Mouse (Mus musculus): ENCODE results near the gene Btbd7. TPM values are rescaled to one million over a fixed set of nuclear protein-coding genes. Genes with fewer than 3 reads are reported as not detected.

Btbd7 gene
- polyA plus RNA-seq, 1 experiment from 2014 or later, result 20.6 TPM

GRCm38 (mm10) chr12:102877301-102878030 lies 805 bp downstream of the Btbd7 start:
- no peaks in the 10 kb centered on the region for H3K36me3 ChIP-seq (ENCODE audit: control insufficient read depth, insufficient read depth, low read length)
- H3K4me3 ChIP-seq (ENCODE audit: low read depth, low read length), result peak overlapping the region; percentile 89
- H3K27ac ChIP-seq (ENCODE audit: low read depth, low read length), result peak overlapping the region; percentile 95
- peak; percentile 82 for ATAC-seq (ENCODE audit: low FRiP score)
- no peaks in the 10 kb centered on the region for H3K27me3 ChIP-seq (ENCODE audit: control insufficient read depth, insufficient read depth, low read length)
- peak; percentile 67 for DNase-seq (ENCODE audit: low spot score)
- peak overlapping the region; percentile 96 for H3K9ac ChIP-seq (ENCODE audit: low read depth, low read length)
- under 1% methylated on average over 49 of the region's 70 CpGs for WGBS
- no peaks in the 10 kb centered on the region for H3K4me1 ChIP-seq (replicated peaks; ENCODE audit: control insufficient read depth, insufficient read depth, low read length)
- peak overlapping the region; percentile 73 for H3K4me2 ChIP-seq (replicated peaks; ENCODE audit: low read depth, low read length)
- H3K9me3 ChIP-seq (ENCODE audit: control insufficient read depth, low read length), result no peaks in the 10 kb centered on the region

GRCm38 (mm10) chr12:102870527-102870926 lies 7.7 kb downstream of the Btbd7 start:
- Histone ChIP-seq H3K27ac (ENCODE audit: low read depth, low read length) (no peak overlapping the region), H3K9ac (ENCODE audit: low read depth, low read length) (no peak overlapping the region), H3K4me2 (replicated peaks; ENCODE audit: low read depth, low read length) (no peak overlapping the region), H3K4me1 (replicated peaks; ENCODE audit: control insufficient read depth, insufficient read depth, low read length) (no peaks in the 10 kb centered on the region), H3K4me3 (ENCODE audit: low read depth, low read length) (no peak overlapping the region), H3K27me3 (ENCODE audit: control insufficient read depth, insufficient read depth, low read length) (no peaks in the 10 kb centered on the region), H3K36me3 (ENCODE audit: control insufficient read depth, insufficient read depth, low read length) (no peaks in the 10 kb centered on the region), H3K9me3 (ENCODE audit: control insufficient read depth, low read length) (no peaks in the 10 kb centered on the region)
- DNase-seq (ENCODE audit: low spot score) (no peak), ATAC-seq (ENCODE audit: low FRiP score) (no peak)
- WGBS, result 87% methylated on average over 1 of the region's 1 CpGs

- no peaks in the 10 kb centered on the region for H3K4me1 ChIP-seq (replicated peaks; ENCODE audit: control insufficient read depth, insufficient read depth, low read length)
- H3K27ac ChIP-seq (ENCODE audit: low read depth, low read length), result no peak overlapping the region
- DNase-seq (ENCODE audit: low spot score), result no peak
- H3K4me3 ChIP-seq (ENCODE audit: low read depth, low read length), result no peak overlapping the region
- H3K9ac ChIP-seq (ENCODE audit: low read depth, low read length), result no peak overlapping the region
- 97% methylated on average over 2 of the region's 2 CpGs for WGBS
- no peaks in the 10 kb centered on the region for H3K36me3 ChIP-seq (ENCODE audit: control insufficient read depth, insufficient read depth, low read length)
- no peaks in the 10 kb centered on the region for H3K27me3 ChIP-seq (ENCODE audit: control insufficient read depth, insufficient read depth, low read length)
- H3K9me3 ChIP-seq (ENCODE audit: control insufficient read depth, low read length), result no peaks in the 10 kb centered on the region
- H3K4me2 ChIP-seq (replicated peaks; ENCODE audit: low read depth, low read length), result no peak overlapping the region
- ATAC-seq (ENCODE audit: low FRiP score), result no peak
Measured at GRCm38 (mm10) chr12:102869802-102870201, 8.5 kb downstream of the Btbd7 start.

GRCm38 (mm10) chr12:102860806-102861205 lies 17.5 kb downstream of the Btbd7 start:
- Histone ChIP-seq H3K36me3 (ENCODE audit: control insufficient read depth, insufficient read depth, low read length) (no peaks in the 10 kb centered on the region), H3K9me3 (ENCODE audit: control insufficient read depth, low read length) (no peaks in the 10 kb centered on the region), H3K27ac (ENCODE audit: low read depth, low read length) (no peak overlapping the region), H3K9ac (ENCODE audit: low read depth, low read length) (no peak overlapping the region), H3K27me3 (ENCODE audit: control insufficient read depth, insufficient read depth, low read length) (no peaks in the 10 kb centered on the region), H3K4me3 (ENCODE audit: low read depth, low read length) (no peak overlapping the region), H3K4me2 (replicated peaks; ENCODE audit: low read depth, low read length) (no peak overlapping the region), H3K4me1 (replicated peaks; ENCODE audit: control insufficient read depth, insufficient read depth, low read length) (no peaks in the 10 kb centered on the region)
- DNase-seq (ENCODE audit: low spot score) (no peak), ATAC-seq (ENCODE audit: low FRiP score) (no peak)

- ATAC-seq (ENCODE audit: low FRiP score) (no peak), DNase-seq (ENCODE audit: low spot score) (no peak)
- H3K9ac ChIP-seq (ENCODE audit: low read depth, low read length), result no peak overlapping the region
- 0 out of 2 replicates have a peak, but pooled peaks cover 3% of the 10 kb centered on the region for H3K36me3 ChIP-seq (ENCODE audit: control insufficient read depth, insufficient read depth, low read length)
- H3K9me3 ChIP-seq (ENCODE audit: control insufficient read depth, low read length), result no peaks in the 10 kb centered on the region
- no peak overlapping the region for H3K27ac ChIP-seq (ENCODE audit: low read depth, low read length)
- no peak overlapping the region for H3K4me2 ChIP-seq (replicated peaks; ENCODE audit: low read depth, low read length)
- H3K4me1 ChIP-seq (replicated peaks; ENCODE audit: control insufficient read depth, insufficient read depth, low read length), result no peaks in the 10 kb centered on the region
- H3K4me3 ChIP-seq (ENCODE audit: low read depth, low read length), result no peak overlapping the region
- WGBS, result 96% methylated on average over 9 of the region's 9 CpGs
- no peaks in the 10 kb centered on the region for H3K27me3 ChIP-seq (ENCODE audit: control insufficient read depth, insufficient read depth, low read length)
Measured at GRCm38 (mm10) chr12:102838271-102838670, 40.0 kb downstream of the Btbd7 start.

GRCm38 (mm10) chr12:102832746-102833300 lies 45.4 kb downstream of the Btbd7 start:
- Histone ChIP-seq H3K27ac (ENCODE audit: low read depth, low read length) (no peak overlapping the region), H3K4me3 (ENCODE audit: low read depth, low read length) (no peak overlapping the region), H3K27me3 (ENCODE audit: control insufficient read depth, insufficient read depth, low read length) (no peaks in the 10 kb centered on the region), H3K4me1 (replicated peaks; ENCODE audit: control insufficient read depth, insufficient read depth, low read length) (no peaks in the 10 kb centered on the region), H3K9ac (ENCODE audit: low read depth, low read length) (no peak overlapping the region), H3K36me3 (ENCODE audit: control insufficient read depth, insufficient read depth, low read length) (no peaks in the 10 kb centered on the region), H3K4me2 (replicated peaks; ENCODE audit: low read depth, low read length) (no peak overlapping the region), H3K9me3 (ENCODE audit: control insufficient read depth, low read length) (no peaks in the 10 kb centered on the region)
- no peak for DNase-seq (ENCODE audit: low spot score)
- WGBS, result 78% methylated on average over 1 of the region's 1 CpGs
- no peak for ATAC-seq (ENCODE audit: low FRiP score)

DNA sequence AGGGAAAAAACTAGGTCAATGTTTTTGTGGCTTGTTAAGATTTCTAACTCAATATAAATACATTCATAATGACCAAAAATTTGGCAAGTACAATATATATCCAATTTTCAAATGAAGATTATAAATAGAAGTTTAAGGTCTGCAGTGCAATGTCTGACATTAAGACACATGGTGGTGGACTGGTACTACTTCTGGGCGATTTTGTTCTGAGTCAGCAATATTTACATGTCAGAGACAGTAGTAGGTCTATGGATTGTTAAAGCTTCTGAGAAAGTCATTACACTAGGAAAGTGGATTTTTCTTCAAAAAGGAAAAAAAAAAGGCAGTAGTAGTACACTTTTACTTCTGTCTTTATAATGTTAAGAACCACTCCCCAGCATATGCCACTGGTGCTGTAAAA lies 46.4 kb downstream of the Btbd7 start:
- Histone ChIP-seq H3K9me3 (ENCODE audit: control insufficient read depth, low read length) (no peaks in the 10 kb centered on the region), H3K9ac (ENCODE audit: low read depth, low read length) (no peak overlapping the region), H3K36me3 (ENCODE audit: control insufficient read depth, insufficient read depth, low read length) (no peaks in the 10 kb centered on the region), H3K27me3 (ENCODE audit: control insufficient read depth, insufficient read depth, low read length) (no peaks in the 10 kb centered on the region), H3K4me2 (replicated peaks; ENCODE audit: low read depth, low read length) (no peak overlapping the region), H3K4me1 (replicated peaks; ENCODE audit: control insufficient read depth, insufficient read depth, low read length) (no peaks in the 10 kb centered on the region), H3K27ac (ENCODE audit: low read depth, low read length) (no peak overlapping the region), H3K4me3 (ENCODE audit: low read depth, low read length) (no peak overlapping the region)
- WGBS, result 84% methylated on average over 1 of the region's 1 CpGs
- DNase-seq (ENCODE audit: low spot score), result no peak
- no peak for ATAC-seq (ENCODE audit: low FRiP score)

- H3K4me2 ChIP-seq (replicated peaks; ENCODE audit: low read depth, low read length), result no peak overlapping the region
- no peaks in the 10 kb centered on the region for H3K27me3 ChIP-seq (ENCODE audit: control insufficient read depth, insufficient read depth, low read length)
- no peak for ATAC-seq (ENCODE audit: low FRiP score)
- H3K9ac ChIP-seq (ENCODE audit: low read depth, low read length), result no peak overlapping the region
- DNase-seq (ENCODE audit: low spot score), result no peak
- H3K4me3 ChIP-seq (ENCODE audit: low read depth, low read length), result no peak overlapping the region
- no peaks in the 10 kb centered on the region for H3K36me3 ChIP-seq (ENCODE audit: control insufficient read depth, insufficient read depth, low read length)
- no peaks in the 10 kb centered on the region for H3K4me1 ChIP-seq (replicated peaks; ENCODE audit: control insufficient read depth, insufficient read depth, low read length)
- no peaks in the 10 kb centered on the region for H3K9me3 ChIP-seq (ENCODE audit: control insufficient read depth, low read length)
- H3K27ac ChIP-seq (ENCODE audit: low read depth, low read length), result no peak overlapping the region
- 95% methylated on average over 1 of the region's 1 CpGs for WGBS
Measured at GRCm38 (mm10) chr12:102827119-102827518, 51.2 kb downstream of the Btbd7 start.

DNA sequence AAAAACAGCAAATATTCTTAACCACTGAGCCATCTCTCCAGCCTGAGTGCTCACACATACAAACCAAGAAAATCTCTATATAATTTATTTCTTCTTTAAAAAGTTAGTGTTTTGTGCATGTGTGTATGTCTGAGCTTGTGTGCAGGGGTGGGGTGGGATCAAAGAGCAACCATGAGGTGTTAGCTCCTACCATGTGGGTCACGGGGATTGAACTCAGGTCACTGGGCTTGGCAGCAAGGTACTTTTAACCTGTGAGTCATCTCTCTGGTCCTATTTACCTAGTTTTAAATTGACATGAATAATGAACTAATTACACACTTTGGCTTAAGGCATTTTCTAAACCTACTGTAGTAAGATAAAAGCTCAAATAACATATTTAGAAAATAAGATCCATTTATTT lies 51.9 kb downstream of the Btbd7 start:
- Histone ChIP-seq H3K4me2 (replicated peaks; ENCODE audit: low read depth, low read length) (no peak overlapping the region), H3K36me3 (ENCODE audit: control insufficient read depth, insufficient read depth, low read length) (no peaks in the 10 kb centered on the region), H3K9ac (ENCODE audit: low read depth, low read length) (no peak overlapping the region), H3K9me3 (ENCODE audit: control insufficient read depth, low read length) (no peaks in the 10 kb centered on the region), H3K4me1 (replicated peaks; ENCODE audit: control insufficient read depth, insufficient read depth, low read length) (no peaks in the 10 kb centered on the region), H3K4me3 (ENCODE audit: low read depth, low read length) (no peak overlapping the region), H3K27me3 (ENCODE audit: control insufficient read depth, insufficient read depth, low read length) (no peaks in the 10 kb centered on the region), H3K27ac (ENCODE audit: low read depth, low read length) (no peak overlapping the region)
- DNase-seq (ENCODE audit: low spot score), result no peak
- WGBS, result 97% methylated on average over 1 of the region's 1 CpGs
- ATAC-seq (ENCODE audit: low FRiP score), result no peak

Data from hindbrain, embryonic 11.5 days (tissue).